Mouse (Mus musculus) left cerebral cortex, adult 9 months (tissue): ENCODE results near the gene Saa3.
A peak's percentile ranks its signal among the peaks of the same experiment; 100 is the strongest.
"Not testable (repeated sequence)": the region's sequence is repeated elsewhere in the genome, so short reads cannot be mapped to it uniquely, and the experiment has no call there.

ENCODE experiments used
- DNase-seq, 2 experiments: peaks; one replicate each; pipeline ENCODE4 v3.0.0; 2022; ENCODE audit warnings: low spot score in 2 of 2

The Saa3 gene

DNA sequence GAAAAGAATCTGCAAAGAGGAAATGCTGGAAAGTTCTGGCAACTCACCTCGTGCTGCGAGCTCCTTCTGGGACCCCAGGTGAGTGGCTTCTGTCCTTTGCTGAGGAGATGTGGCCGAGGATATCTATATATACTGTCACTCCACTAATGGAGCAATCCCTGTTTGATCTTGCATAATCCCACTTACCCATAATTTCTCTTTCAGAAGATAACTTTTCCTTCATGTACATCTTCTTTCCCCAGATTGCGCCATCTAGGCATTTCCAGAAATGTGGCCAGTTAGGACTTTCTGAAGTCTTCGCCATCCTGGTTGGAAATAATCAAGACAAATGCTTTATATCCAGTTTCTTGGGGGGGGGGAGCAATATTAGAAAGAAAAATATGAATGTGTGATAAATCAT lies at the start of gene Saa3:
Saa3 (minus strand) TSS at position 101 of the 400 bp plus-strand sequence.
- no peak for DNase-seq

DNA sequence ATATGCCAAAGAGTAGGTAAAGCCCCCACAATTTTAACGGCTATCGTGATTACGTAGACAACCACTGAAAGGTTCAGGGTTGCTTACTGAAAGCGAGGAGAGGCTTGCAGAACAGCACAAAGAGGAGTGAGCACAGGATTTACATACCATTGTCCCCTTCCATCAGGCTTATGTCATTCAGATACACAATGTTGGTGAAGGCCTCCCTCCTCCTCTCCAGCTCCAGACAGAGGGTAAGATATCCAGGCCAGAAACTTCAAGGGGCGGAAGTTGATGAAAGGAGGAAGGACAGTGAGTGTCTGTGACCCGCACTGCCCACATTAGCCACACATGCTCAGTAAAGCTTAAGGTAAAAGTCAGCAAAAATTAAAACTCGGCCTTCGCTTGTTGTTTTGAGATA lies 49.2 kb upstream of the Saa3 start:
- DNase-seq, result no peak

DNA sequence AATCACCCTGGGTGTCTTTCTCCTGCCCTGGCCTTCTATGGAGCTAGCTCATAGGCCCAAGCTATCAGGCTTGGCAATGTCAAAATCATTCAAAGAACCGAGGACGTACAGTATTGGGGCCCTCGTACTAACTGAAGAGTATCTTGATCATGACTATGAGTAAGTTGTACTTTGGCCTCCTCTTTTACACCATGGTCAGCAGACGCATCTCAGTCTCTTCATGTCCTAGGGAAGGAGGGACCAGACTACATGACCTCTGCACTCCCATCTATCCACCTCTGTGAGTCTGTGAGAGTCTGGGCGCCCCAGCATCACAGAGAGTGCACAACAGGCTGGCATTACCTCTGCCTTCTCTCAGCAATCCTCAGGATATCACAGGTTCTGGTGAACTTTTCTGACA lies 47.1 kb upstream of the Saa3 start:
- DNase-seq, result no peak

DNA sequence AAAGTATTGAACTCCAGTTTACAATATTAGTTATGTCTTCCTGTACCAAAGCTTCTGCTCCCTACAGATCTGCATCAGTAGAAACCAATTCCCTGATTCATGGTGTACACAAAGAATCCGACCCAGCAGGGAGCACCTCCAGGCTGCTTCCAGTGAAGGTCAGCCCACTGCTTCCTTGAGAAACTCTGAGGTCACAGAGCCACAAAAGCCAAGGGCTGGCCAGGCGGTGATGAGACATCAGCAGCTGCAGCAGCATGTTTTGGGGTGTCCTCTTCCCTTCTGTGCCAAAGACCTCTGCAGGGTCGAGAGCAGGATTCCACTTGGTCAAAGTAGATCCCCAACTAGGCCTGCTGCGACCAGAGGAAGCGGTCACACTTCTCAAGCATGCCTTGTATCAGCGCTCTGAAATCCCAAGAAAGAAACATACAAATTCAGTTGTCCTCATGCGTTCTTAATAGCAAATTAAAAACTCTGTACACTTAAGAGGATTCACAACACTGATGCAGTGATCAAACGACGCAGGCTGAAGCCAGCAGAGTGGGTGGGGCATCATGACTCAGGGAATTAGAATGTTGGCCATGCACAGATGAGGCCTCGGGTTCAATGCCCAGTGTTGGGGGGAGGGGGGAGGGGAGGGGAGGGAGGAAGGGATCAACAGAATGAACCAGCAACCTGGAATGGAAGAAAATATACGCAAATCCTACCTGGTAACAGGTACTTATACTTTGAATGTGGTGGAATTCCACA lies 45.7 kb upstream of the Saa3 start:
- DNase-seq, result no peak

DNA sequence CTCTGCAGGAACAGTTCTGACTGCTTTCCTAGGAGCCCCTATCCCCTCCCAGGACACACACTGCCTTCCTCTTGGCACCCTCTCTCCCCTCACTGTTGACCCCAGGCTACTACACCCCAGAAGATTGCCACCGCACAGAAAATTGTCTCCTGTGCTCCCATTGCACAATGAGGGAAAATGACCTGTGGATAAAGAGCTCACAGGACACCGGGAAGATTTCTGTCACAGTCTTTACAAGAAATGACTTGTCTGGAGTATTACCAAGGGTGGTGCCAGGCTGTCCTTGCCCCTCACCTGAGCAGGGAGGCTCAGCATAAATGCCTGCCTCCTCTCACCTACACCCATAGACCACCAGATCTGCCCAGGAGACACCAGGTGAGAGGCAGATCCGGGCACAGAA lies 36.0 kb upstream of the Saa3 start, which contains the start of gene Saa2:
Saa2 (plus strand) TSS at position 301 of the 400 bp plus-strand sequence.
- DNase-seq, result no peak

DNA sequence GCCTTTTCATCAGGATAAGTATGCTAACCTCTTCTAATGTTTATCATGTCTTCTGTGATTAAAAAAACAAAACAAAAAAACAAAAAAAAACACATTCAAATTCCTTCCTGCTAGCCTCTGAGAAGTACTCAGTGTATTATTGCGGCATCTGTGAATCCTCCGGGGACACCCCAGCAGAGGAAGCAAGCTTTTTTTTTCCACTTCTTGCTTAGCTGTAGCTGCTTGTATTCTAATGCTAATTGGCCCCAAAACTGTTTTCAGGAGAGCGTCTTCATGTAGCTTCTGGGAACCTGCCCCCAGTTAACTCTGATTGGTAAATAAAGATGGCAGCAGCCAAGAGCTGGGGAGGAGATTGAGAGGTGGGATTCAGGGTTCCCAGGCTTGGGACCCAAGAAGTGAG lies 33.0 kb upstream of the Saa3 start:
- DNase-seq, result no peak

DNA sequence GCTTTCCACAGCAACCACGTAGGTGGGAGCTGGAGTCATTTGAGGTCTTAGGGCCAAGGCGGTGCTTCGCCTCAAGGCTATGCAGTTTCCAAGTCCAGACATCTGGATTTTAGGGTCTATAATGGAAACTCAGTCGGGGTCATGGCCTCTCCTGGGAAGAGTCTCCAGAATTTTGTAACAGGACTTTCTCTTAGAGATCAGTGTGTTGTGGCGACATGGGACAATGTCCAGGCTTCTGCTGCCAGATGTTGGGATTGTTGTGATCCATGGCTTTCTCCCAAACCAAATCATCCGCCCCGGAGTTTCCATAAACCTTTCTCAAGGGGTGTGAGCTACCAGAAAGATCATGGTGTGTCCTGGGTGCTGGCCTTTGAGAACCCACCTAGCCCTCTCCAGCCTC lies 30.9 kb upstream of the Saa3 start:
- no peak for DNase-seq

DNA sequence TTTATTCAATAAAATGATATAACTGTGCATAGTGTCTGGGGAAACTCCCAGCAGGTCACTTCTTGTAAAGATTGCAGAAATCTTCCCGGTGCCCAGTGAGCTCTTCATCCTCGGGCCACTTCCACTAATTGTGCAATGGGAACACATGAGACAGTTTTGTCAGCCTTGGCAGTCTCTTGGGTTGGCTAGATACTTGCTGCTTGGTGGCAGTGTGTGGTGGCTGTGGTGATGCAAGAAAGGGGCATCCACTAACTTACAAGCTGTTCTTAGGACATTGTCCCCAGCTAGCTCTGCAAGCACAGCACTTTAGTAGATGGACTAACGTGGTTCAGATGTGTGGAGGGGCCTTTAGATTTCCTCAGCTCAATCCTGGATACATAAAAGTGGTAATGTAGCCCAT lies 30.3 kb upstream of the Saa3 start:
- DNase-seq, result no peak

DNA sequence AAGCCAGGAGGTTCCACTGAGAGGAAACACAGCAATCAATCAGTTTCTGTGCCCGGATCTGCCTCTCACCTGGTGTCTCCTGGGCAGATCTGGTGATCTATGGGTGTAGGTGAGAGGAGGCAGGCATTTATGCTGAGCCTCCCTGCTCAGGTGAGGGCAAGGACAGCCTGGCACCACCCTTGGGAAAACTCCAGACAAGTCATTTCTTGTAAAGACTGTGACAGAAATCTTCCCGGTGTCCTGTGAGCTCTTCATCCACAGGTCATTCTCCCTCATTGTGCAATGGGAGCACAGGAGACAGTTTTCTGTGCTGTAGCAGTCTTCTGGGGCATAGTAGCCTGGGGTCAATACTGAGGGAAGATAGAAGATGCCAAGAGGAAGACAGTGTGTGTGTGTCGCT lies 27.4 kb upstream of the Saa3 start, which contains the start of gene Saa1:
Saa1 (minus strand) TSS at position 101 of the 400 bp plus-strand sequence.
- DNase-seq, result not testable (repeated sequence)

DNA sequence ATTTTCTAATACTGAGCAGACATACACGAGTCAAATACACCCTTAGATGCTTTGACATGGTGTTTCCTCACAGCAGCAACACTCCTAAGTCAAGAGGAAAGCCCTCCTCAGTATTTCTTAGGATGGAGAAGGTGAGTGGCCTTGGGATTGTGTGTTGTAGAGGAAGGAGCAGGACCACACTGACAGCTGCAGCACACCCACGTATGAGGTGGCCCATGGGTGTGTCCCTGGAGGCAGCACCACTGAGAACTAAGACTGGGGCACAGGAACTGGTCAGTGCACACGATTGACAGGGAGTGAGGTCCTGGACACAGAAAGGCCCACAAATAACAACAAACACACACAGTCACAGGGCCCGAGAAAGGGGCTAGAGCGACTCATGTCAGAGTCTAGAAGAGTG lies 24.5 kb upstream of the Saa3 start:
- DNase-seq, result not testable (repeated sequence)

DNA sequence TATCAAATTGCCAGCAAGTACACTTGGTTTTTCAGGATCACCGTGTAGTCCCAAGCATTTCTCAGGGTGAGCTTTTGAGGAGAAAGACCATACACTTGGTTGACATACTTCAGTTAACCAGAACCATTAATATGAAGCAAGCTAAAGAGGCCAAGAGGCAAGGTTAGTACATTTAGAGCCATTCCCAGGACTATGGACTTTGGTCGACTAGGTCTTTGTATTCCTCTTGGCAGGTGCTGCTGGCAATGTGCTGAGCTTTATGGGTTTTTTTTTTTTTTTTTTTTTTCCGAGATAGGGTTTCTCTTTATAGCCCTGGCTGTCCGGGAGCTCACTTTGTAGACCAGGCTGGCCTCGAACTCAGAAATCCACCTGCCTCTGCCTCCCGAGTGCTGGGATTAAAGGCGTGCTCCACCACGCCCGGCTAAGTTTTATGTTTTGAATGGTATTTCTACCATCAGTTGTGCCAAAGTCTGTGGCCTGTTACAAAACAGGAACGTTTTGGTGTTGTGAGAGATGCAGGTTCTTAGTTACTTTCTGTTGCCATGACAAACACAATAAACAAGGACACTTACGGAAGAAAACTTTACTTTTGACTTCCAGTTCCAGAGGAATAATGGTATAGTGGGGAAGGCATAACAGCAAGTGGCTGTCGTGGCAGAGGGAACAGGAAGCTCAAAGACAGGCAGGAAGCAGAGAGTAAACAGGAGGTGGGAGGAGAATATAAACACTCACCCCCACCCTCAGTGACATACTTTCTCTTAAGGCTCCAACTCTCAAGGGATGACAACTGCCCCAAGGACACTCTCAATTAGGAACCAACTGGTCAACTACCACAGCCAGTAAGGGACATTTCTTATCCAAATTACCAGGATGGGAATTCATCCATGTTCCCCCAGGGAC lies 23.3 kb upstream of the Saa3 start:
- DNase-seq, result no peak

DNA sequence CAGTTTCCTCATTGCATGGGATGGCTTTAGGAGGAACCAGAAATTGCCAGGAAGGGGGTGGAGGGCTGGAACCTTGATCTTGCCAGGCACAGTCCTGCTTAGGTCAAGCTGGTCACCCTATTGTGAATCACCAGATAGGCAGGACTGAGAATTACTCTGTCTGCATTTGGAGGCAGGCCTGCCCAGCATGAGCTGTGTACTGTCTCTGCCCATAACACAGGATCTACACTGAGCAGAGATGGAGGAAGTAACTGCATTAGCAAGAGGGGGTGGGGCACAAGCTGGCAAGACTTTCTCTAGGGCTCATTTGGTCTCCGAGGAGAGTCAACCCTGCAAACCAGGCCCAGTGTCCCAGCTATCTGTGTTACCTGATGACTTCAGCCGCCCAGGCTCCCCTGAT lies 19.5 kb upstream of the Saa3 start:
- no peak for DNase-seq

DNA sequence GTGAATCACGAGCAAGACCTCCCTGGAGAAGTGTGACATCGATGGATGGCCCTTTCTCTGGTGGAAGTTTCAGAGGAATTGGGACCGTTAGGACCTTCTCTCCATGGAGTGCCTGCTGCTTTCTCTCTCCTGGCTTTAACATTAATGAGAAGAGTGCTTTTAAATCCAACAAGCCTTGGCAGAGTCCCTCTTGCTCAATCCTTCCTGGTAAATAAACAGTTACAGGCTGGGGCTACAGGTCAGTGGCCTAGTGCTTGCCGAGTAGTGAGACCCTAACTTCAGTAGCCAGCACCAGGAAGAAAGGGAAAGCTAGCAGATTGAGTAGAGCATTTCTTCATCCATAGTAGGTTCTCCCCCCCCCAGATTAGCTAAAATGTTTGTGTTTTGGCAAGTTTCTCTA lies 17.0 kb upstream of the Saa3 start, which contains the start of gene Saa4:
Saa4 (minus strand) TSS at position 146 of the 400 bp plus-strand sequence.
- no peak for DNase-seq

DNA sequence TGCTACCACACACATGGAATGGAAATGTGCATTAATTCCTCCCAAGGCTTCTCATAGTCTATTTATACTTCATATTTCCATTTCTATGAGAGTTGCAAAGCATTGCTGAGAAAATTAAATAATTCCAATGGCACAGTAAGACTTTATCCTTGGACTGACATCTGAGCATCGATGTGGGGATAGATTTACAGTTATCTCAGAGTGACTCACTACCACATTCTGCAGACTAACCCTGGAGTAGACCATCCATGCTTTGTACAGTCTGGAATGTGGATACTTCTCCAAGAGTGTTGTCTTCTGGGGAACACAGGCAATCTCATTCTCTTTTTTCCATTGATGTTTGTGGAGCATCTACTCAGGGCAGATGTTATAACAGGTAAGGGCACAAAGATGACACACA lies 12.1 kb upstream of the Saa3 start:
- no peak for DNase-seq

DNA sequence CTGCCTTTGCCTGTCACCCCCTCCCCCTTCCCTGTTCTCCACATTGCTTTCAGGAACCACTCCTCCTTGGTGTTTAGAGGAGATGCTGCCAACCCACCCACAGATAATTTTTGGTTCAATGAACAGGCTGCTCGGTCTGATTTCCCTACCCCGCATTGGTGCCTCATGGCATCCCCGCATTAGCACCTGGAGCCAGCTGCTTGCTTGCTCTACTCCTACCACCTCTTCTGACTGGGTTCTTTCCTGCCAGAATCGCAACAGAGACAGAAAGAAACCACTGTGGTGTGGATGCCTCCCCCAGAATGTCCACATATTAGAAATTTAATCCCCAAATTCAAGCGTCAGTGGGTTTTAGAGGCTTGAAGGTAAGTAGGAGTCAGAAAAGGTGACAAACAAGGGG lies 8.9 kb upstream of the Saa3 start:
- peak in 1 of 2 experiments; percentile 18 for DNase-seq

DNA sequence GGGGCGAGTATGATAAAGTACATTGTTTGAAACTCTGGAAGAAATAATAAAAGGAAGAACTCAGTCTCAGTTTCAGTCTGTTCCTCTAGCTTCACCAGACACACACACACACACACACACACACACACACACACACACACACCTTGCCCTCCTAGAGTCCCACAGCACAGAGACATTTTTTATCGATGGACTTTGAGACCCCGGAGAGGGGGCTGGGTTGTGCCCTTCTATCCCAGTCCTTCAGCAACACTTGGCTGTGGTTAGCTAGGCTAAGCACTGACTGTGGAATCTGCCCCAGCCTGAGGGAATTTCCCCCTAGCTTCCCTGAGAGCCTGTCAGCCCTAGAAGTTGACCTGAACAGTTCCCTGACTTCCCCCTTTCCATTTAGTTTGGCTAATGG lies 8.3 kb upstream of the Saa3 start:
- DNase-seq, result no peak

DNA sequence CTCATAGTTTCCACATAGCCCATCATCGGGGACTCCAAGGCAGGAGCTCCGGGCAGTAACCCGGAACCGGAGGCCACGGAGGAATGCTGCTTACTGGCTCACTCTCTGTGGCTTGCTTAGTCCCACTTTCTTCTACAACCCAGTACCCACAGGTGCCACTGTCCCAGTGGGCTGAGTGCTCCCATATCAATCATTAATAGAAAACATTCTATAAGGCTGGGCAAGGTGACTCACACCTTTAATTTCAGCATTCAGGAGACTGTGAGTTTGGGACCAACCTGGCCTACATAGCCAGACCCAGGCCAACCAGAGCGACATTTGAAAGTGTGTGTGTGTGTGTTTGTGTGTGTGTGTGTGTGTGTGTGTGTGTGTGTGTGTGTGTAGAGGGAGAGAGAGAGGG lies 7.9 kb upstream of the Saa3 start:
- no peak for DNase-seq

DNA sequence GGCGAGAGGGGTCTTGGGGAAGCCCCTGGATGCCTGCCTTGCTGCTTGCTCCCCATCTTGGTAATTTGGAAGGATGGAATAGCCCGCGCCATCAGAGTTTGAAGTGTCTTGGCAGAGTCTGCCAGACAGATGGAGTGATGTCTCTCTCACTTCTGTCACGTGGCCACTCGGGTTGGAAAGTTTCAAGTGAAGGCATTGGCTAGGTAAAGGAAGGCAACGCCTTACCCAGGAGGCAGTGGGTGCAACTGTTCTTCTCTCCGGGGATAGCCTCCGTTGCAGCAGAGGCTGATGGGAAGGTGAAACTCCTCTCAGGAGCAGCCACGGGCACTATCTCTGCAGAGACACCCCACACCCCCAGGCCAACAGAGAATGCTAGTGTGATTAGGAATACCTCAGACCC lies 5.0 kb upstream of the Saa3 start:
- no peak for DNase-seq

DNA sequence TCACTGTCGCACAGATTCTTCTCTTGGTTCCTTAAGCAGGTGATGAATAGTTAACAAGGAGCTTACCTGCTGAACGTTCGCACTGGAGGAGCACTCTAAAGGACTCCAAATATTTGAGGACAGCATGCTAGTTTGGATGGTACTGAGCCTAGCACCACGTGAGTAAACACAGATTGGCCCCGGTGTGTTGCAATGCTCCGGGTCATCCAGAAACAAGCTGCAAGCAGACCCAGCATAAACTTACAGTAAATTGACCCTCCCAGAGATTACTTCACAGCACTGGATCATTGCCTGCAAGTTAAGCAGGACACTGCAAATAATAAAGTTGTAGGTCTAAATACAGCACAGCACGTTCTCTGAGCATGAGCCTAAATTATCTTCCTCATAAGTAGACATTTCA lies 4.0 kb upstream of the Saa3 start:
- no peak for DNase-seq

DNA sequence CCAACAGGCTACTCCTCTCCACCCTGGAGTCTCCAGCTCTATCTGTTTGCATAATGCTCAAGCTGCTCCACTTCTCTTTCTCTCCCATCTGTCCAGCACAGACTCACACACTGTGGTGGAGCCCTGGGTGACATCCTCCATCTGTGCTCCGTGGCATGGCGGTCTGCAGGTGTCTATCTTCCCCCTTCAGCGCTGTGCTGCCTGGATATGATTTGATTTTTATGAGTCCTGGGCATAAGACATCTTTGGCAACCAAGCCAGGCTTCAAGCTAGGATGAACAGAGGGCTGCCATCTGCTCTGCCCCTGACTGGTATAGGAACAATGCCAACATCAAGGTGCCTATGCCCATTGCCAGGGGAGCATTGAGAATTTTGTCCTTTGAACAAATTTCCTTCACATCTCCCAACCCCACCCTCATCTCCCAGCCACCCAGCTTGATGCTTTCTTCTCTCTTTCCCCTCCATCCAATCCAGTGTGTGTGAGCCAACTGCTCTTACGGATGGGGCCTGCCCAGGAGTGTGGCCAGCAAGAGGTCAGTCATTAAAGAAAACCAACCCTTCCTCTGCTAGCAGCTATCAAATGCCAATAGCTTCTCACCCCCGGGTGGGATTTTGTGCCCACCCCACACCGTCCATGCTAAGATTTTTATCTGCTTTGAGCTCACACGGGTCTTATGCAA lies 3.2 kb upstream of the Saa3 start:
- DNase-seq, result no peak

DNA sequence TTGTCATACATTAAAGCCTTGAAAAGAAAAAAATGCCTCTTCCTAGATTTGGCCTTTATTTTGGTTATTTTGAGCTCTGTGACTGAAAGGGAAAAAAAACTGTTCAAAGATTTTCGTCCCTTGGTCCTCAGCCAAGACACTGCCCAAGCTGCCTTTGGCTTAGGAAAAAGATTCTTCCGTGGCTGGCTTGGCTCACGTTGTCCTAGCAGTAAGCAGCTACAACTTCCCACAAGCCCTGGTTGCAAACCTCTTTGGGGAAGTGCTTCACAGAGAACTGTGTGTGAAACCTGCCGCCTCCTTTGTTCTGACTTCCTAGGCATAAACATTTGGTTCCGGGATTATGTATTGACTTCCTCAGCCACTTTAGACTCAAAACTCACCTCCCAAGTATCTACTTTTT lies 1.4 kb upstream of the Saa3 start:
- no peak for DNase-seq

DNA sequence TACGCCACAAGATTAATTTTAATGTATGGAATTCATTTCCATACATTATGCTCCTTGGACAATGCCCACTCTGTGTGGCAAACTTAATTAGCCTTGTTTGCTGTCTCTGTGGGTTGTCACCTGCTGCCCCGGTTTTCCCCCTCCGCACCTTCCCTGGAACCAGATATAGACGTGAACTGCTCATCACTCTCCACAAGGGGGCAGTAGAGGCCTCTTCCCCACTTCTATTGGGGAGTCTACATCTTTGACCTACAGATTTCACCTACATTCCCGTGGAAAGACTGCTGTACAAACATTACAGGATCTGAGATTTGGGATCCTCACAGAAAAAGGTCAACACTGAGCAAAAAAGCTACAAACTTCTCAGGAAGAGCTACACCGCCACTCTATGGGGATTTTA lies 982 bp downstream of the Saa3 start:
- DNase-seq, result peak in 1 of 2 experiments; percentile 39
